16 mouse cellular contexts compared by ENCODE assay signal in the genomic region with DNA sequence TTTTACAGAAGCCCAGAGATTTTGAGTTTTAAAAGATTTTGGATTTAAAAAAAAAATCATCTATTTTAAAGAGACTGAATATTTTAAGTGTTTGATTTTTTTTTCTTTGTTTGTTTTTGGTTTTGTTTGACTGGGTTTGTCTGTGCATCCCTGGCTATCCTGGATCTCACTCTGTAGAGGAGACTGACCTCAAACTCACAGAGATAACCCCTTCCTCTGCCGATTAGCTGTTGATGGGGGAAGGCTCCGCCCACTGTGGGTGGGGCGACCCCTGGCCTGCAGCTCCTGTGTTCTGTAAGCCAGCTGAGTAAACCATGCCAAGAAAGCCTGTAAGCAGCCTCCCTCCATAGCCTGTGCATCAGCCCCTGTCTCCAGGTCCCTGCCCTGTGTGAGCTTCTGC. TPM values are rescaled to one million over a fixed set of nuclear protein-coding genes. Genes with fewer than 3 reads are reported as not detected.
DNase-seq lines count a peak whose midpoint lies in the region; ATAC-seq and TF ChIP-seq lines count a peak whose summit lies in the region.
"Had no signal": no experiment of that assay in that cellular context is flagged by ENCODE, and none has a peak within 500 bp of the region (broad histone marks: within the 10 kb centered on the region; RNA-seq: fewer than 3 reads in every experiment).

No protein-coding gene starts in this region.

- no peaks in the 10 kb centered on the region for H3K36me3 ChIP-seq in kidney, postnatal 0 days (ENCODE audit: insufficient read depth, low read length)
- peaks cover 0 to 15% of the 10 kb centered on the region in 2 experiments; a peak in 2 of 4 replicates for H3K36me3 ChIP-seq in MEL (ENCODE audit: control insufficient read depth in 1 of 2, insufficient read depth in 2 of 2, low read length in 2 of 2)
- no peaks in the 10 kb centered on the region for H3K36me3 ChIP-seq in thymus, adult 2 months (ENCODE audit: control insufficient read depth, insufficient read depth, low read length)
- H3K36me3 ChIP-seq: embryonic facial prominence, embryonic 12.5 days had no signal

- no peak overlapping the region for H3K4me2 ChIP-seq in kidney, postnatal 0 days (ENCODE audit: low read length)
- H3K4me2 ChIP-seq: embryonic facial prominence, embryonic 12.5 days; forebrain, embryonic 13.5 days had no signal

- H3K4me1 ChIP-seq in kidney, postnatal 0 days (replicated peaks; ENCODE audit: insufficient read depth, low read length): no peaks in the 10 kb centered on the region
- peaks cover 6 to 29% of the 10 kb centered on the region in 2 experiments for H3K4me1 ChIP-seq in MEL (ENCODE audit: control insufficient read depth in 1 of 2, insufficient read depth in 2 of 2, low read length in 2 of 2)
- no peaks in the 10 kb centered on the region for H3K4me1 ChIP-seq in thymus, adult 2 months (replicated peaks; ENCODE audit: control insufficient read depth, insufficient read depth, low read length)
- H3K4me1 ChIP-seq: embryonic facial prominence, embryonic 12.5 days; forebrain, embryonic 13.5 days had no signal

- peak in 1 of 2 experiments; percentile 71; a peak in 3 of 4 replicates for TF ChIP-seq EP300 in MEL (IDR thresholded peaks at IDR 0.05; ENCODE audit: low read depth in 1 of 2, low read length in 2 of 2)

- H3K9ac ChIP-seq in kidney, postnatal 0 days (ENCODE audit: low read depth, low read length): no peak overlapping the region
- H3K9ac ChIP-seq in MEL (ENCODE audit: control insufficient read depth, low read depth, low read length, poor library complexity, severe bottlenecking): no peak overlapping the region
- H3K9ac ChIP-seq: embryonic facial prominence, embryonic 12.5 days; forebrain, embryonic 13.5 days had no signal

- peak in 1 of 2 experiments; percentile 44; a peak in 1 of 4 replicates for TF ChIP-seq POLR2A in MEL (IDR thresholded peaks at IDR 0.05; ENCODE audit: control insufficient read depth in 1 of 2, insufficient read depth in 1 of 2, low read depth in 1 of 2, low read length in 2 of 2, poor library complexity in 1 of 2)
- TF ChIP-seq POLR2A in thymus, adult 2 months (IDR thresholded peaks at IDR 0.05; ENCODE audit: control insufficient read depth, extremely low read depth, insufficient read depth, low read length, poor library complexity): no peak

- H3K27ac ChIP-seq in kidney, postnatal 0 days: no peak overlapping the region
- no peak overlapping the region for H3K27ac ChIP-seq in MEL (ENCODE audit: control insufficient read depth, low read depth, low read length)
- H3K27ac ChIP-seq in thymus, adult 2 months (ENCODE audit: control insufficient read depth, insufficient read depth, low read length): no peak overlapping the region
- H3K27ac ChIP-seq: embryonic facial prominence, embryonic 12.5 days; forebrain, embryonic 13.5 days; gastrocnemius, adult 2 months; macrophage had no signal

- no peaks in the 10 kb centered on the region for H3K27me3 ChIP-seq in kidney, postnatal 0 days (ENCODE audit: insufficient read depth, low read length)
- H3K27me3 ChIP-seq in MEL (ENCODE audit: control insufficient read depth in 1 of 2, insufficient read depth in 2 of 2, low read length in 2 of 2): no peaks in the 10 kb centered on the region
- no peaks in the 10 kb centered on the region for H3K27me3 ChIP-seq in thymus, adult 2 months (ENCODE audit: control insufficient read depth, insufficient read depth, low read length)
- H3K27me3 ChIP-seq: embryonic facial prominence, embryonic 12.5 days; forebrain, embryonic 13.5 days had no signal

- no peaks in the 10 kb centered on the region for H3K9me3 ChIP-seq in kidney, postnatal 0 days (replicated peaks; ENCODE audit: low read length)
- H3K9me3 ChIP-seq in MEL (replicated peaks; ENCODE audit: insufficient read depth, low read length): no peaks in the 10 kb centered on the region
- H3K9me3 ChIP-seq: embryonic facial prominence, embryonic 12.5 days; forebrain, embryonic 13.5 days had no signal

- no peak overlapping the region for H3K4me3 ChIP-seq in kidney, postnatal 0 days (replicated peaks; ENCODE audit: low read depth, low read length)
- no peak overlapping the region for H3K4me3 ChIP-seq in MEL (ENCODE audit: control insufficient read depth in 1 of 2, insufficient read depth in 1 of 2, low read depth in 2 of 2, low read length in 2 of 2)
- H3K4me3 ChIP-seq in thymus, adult 2 months (ENCODE audit: control insufficient read depth, insufficient read depth, low read length): no peak overlapping the region
- H3K4me3 ChIP-seq: embryonic facial prominence, embryonic 12.5 days; forebrain, embryonic 13.5 days; gastrocnemius, adult 2 months had no signal

- no peaks in the 10 kb centered on the region for H3K79me2 ChIP-seq in MEL (ENCODE audit: control insufficient read depth, insufficient read depth, low read length, poor library complexity)

- DNase-seq in kidney, postnatal 0 days (ENCODE audit: low spot score): peak; percentile 10
- DNase-seq in kidney, postnatal 36 days: no peak
- DNase-seq in MEL (ENCODE audit: low read depth, low spot score): peak; percentile 87
- no peak for DNase-seq in spleen, adult 18-20 months
- no peak for DNase-seq in thymus, adult 2 months
- no peak for DNase-seq in right cerebral cortex, postnatal 14 days
- DNase-seq: cerebellum, adult 2 months; gastrocnemius, adult 2 months; heart, postnatal 4 days; kidney, postnatal 4 days had no signal

- 18% methylated on average over 3 of the region's 3 CpGs for WGBS in kidney, postnatal 0 days
- 35% methylated on average over 3 of the region's 3 CpGs for WGBS in thymus, adult 2 months

- no peak for TF ChIP-seq CTCF in kidney, postnatal 0 days (IDR thresholded peaks at IDR 0.05; ENCODE audit: low read depth)
- no peak for TF ChIP-seq CTCF in MEL (IDR thresholded peaks at IDR 0.05 in 2 of 3, conservative IDR thresholded peaks at IDR 0.05 in 1 of 3; ENCODE audit: control insufficient read depth in 1 of 3, insufficient read depth in 1 of 3, low read depth in 2 of 3, low read length in 3 of 3, poor library complexity in 1 of 3, severe bottlenecking in 1 of 3)
- TF ChIP-seq CTCF in thymus, adult 2 months (IDR thresholded peaks at IDR 0.05; ENCODE audit: borderline replicate concordance, control insufficient read depth, extremely low read depth, insufficient read depth, low read length, poor library complexity): no peak

- ATAC-seq in kidney, postnatal 0 days (replicated peaks; ENCODE audit: low FRiP score, low read depth): no peak
- ATAC-seq in erythroblast, adult 5-6 weeks (replicated peaks; ENCODE audit: low FRiP score, poor library complexity, severe bottlenecking): peak; percentile 35; the same call in 1 of the 2 replicates
- peak; percentile 56 for ATAC-seq in megakaryocyte progenitor cell, adult 5-6 weeks (replicated peaks; ENCODE audit: poor library complexity)
- ATAC-seq: forebrain, embryonic 13.5 days; inflammation-experienced regulatory T-cells, adult 6 months had no signal

- TF ChIP-seq RAD21 in MEL (IDR thresholded peaks at IDR 0.05; ENCODE audit: low read depth, low read length): no peak

TF ChIP-seq in MEL, 35 proteins besides CTCF, POLR2A, EP300 and RAD21:
- TF ChIP-seq GATA1 (IDR thresholded peaks at IDR 0.05; ENCODE audit: low read depth, low read length): peak; percentile 58
- TF ChIP-seq CHD1 (IDR thresholded peaks at IDR 0.05; ENCODE audit: low read depth, low read length): no peak
- peak; percentile 36; the same call in 1 of the 2 replicates for TF ChIP-seq ZNF384 (IDR thresholded peaks at IDR 0.05; ENCODE audit: low read depth, low read length)
- peak; percentile 63 for TF ChIP-seq RCOR1 (IDR thresholded peaks at IDR 0.05; ENCODE audit: low read depth, low read length)
- TF ChIP-seq USF1 (IDR thresholded peaks at IDR 0.05; ENCODE audit: low read depth, low read length): peak; percentile 14; the same call in 1 of the 2 replicates

RNA-seq across cellular contexts. Expression of a gene that starts 30.3 kb away (rescaled TPM):
- 14.0 and 14.7 TPM in 2 replicates for polyA plus RNA-seq in kidney, postnatal 0 days (2015; fragmentation: Nextera tagmentation; extraction: Ambion mirVana)
- total RNA-seq in MEL (2012; rRNA removed): 8.7 and 9.1 TPM in 2 replicates
- 1 to 10 TPM in 1 of 2 experiments, not detected in 1; 8.1 TPM for polyA plus RNA-seq in MEL (2012; ENCODE audit: insufficient read depth in 1 of 2, insufficient read length in 2 of 2, low read depth in 1 of 2, low replicate concordance in 2 of 2, missing spikeins in 1 of 2)
- 57.1 and 63.6 TPM in 2 replicates for total RNA-seq in erythroblast, adult 5-6 weeks (2015; ENCODE audit: low replicate concordance)
- total RNA-seq in erythroblast, adult 5-6 weeks (2017; ENCODE audit: low replicate concordance): 136 and 155 TPM in 2 replicates
- 9.7 and 11.7 TPM in 2 replicates for total RNA-seq in megakaryocyte progenitor cell, adult 5-6 weeks (2015)
- 11.6 and 17.4 TPM in 2 replicates for total RNA-seq in megakaryocyte progenitor cell, adult 5-6 weeks (2017)
- polyA plus RNA-seq in thymus, adult 2 months (2012; rRNA removed): 4.8 and 5.0 TPM in 2 replicates

Comparison
In these comparisons a context has a peak if more than half of its experiments do, and no peak if none do; other contexts are left out.
1. DNase-seq: peak in kidney, postnatal 0 days (single experiment) and MEL (single experiment); none in kidney, postnatal 36 days (0 of 2), spleen, adult 18-20 months (0 of 2), thymus, adult 2 months (single experiment) and right cerebral cortex, postnatal 14 days (single experiment).